Mouse (Mus musculus): Measurements from ENCODE around the gene Gja3.
"Not testable (repeated sequence)": the region's sequence is repeated elsewhere in the genome, so short reads cannot be mapped to it uniquely, and the experiment has no call there.

The Gja3 gene

GRCm38 (mm10) chr14:57032850-57033249 is 25.1 kb downstream of the Gja3 start:
- no peak for DNase-seq

GRCm38 (mm10) chr14:57018436-57018835 is 39.5 kb downstream of the Gja3 start:
- DNase-seq = no peak

DNA sequence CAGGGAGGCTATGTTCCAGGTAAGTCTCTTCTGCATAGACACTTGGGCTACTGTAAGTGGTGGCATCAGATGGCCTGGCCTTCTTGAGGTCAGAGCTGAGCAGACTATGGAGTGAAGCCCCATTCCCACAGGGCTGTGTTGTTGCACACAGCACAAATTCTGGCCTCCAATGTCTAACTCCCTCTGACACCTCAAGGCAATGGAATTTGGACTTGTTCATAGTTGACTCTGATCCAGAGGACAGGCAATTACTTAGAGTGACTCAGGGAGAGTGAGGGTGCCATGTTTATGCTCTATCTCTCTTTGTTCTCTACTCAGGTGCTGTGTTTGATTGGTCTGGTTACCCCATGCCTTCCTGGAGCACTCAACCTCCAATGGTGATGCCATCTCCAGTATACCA is 41.1 kb downstream of the Gja3 start:
- DNase-seq = not testable (repeated sequence)

GRCm38 (mm10) chr14:56988621-56989020 is 69.3 kb downstream of the Gja3 start:
- no peak for DNase-seq

Measured in thymus, postnatal 25 days (tissue).